In the genomic region with DNA sequence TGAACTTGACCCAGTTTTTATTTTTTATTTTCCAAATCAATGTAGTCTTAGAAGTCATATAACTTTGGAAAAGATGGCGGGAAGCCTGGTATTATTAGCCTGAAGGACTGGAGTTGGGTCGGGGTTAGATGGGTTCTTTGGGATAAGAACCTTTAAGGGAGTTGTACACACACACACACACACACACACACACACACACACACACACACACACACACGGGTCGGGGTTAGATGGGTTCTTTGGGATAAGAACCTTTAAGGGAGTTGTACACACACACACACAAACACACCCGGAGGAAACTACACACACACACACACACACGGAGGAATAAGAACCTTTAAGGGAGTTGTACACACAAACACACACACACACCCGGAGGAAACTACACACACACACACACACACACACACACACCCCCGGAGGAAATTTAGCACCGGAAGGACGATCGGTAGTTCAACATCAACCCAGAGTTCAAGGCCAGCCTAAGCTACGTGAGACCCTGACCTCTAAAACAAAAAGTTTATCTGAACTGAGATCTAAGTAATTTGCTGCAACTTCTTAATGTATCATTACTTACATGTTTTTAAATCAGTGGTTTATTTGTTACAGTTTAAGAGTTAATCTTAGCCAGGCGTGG, we compare ENCODE assay signal across 9 mouse cellular contexts. TPM values are rescaled to one million over a fixed set of nuclear protein-coding genes. Genes with fewer than 3 reads are reported as not detected.
A peak's percentile ranks its signal among the peaks of the same experiment; 100 is the strongest.
DNase-seq lines count a peak whose midpoint lies in the region; ATAC-seq lines count a peak whose summit lies in the region.
"Had no signal": no experiment of that assay in that cellular context is flagged by ENCODE, and none has a peak within 500 bp of the region (broad histone marks: within the 10 kb centered on the region; RNA-seq: fewer than 3 reads in every experiment).

No protein-coding gene starts in this region.

- no peaks in the 10 kb centered on the region for H3K9me3 ChIP-seq in heart, embryonic 14.5 days (ENCODE audit: control insufficient read depth, low read length)
- no peaks in the 10 kb centered on the region for H3K9me3 ChIP-seq in hindbrain, embryonic 12.5 days (replicated peaks)
- no peaks in the 10 kb centered on the region for H3K9me3 ChIP-seq in midbrain, embryonic 12.5 days

- peak overlapping the region in 1 of 2 experiments; percentile 33; a peak in 1 of 4 replicates for H3K27ac ChIP-seq in heart, embryonic 14.5 days (replicated peaks in 1 of 2; ENCODE audit: control insufficient read depth in 1 of 2, insufficient read depth in 1 of 2, low read depth in 2 of 2, low read length in 2 of 2)
- no peak overlapping the region for H3K27ac ChIP-seq in hindbrain, embryonic 12.5 days
- H3K27ac ChIP-seq in midbrain, embryonic 12.5 days (replicated peaks) = no peak overlapping the region

- peak overlapping the region; percentile 17 to 40 for H3K4me3 ChIP-seq in heart, embryonic 14.5 days (ENCODE audit: control insufficient read depth in 1 of 2, insufficient read depth in 1 of 2, low read depth in 1 of 2, low read length in 2 of 2)
- peak overlapping the region; percentile 61 for H3K4me3 ChIP-seq in hindbrain, embryonic 12.5 days
- H3K4me3 ChIP-seq in midbrain, embryonic 12.5 days = peak overlapping the region; percentile 75

- ATAC-seq in heart, embryonic 14.5 days (ENCODE audit: insufficient number of reproducible peaks, insufficient read depth, low FRiP score, low read depth) = no peak
- ATAC-seq in hindbrain, embryonic 12.5 days (ENCODE audit: low FRiP score) = peak; percentile 49
- peak; percentile 57 for ATAC-seq in midbrain, embryonic 12.5 days (ENCODE audit: low FRiP score, low read depth)

- H3K27me3 ChIP-seq in heart, embryonic 14.5 days (ENCODE audit: control insufficient read depth, insufficient read depth, low read length) = no peaks in the 10 kb centered on the region
- no peaks in the 10 kb centered on the region for H3K27me3 ChIP-seq in hindbrain, embryonic 12.5 days
- no peaks in the 10 kb centered on the region for H3K27me3 ChIP-seq in midbrain, embryonic 12.5 days
- H3K27me3 ChIP-seq: Patski had no signal

- peak overlapping the region; percentile 64 for H3K4me2 ChIP-seq in heart, embryonic 14.5 days (ENCODE audit: low read length)
- peak overlapping the region; percentile 93 for H3K4me2 ChIP-seq in hindbrain, embryonic 12.5 days (replicated peaks)
- peak overlapping the region; percentile 96 for H3K4me2 ChIP-seq in midbrain, embryonic 12.5 days (replicated peaks)

- H3K36me3 ChIP-seq in heart, embryonic 14.5 days (ENCODE audit: control insufficient read depth, insufficient read depth, low read length) = peaks cover 7% of the 10 kb centered on the region
- 0 out of 2 replicates have a peak, but pooled peaks cover 3% of the 10 kb centered on the region for H3K36me3 ChIP-seq in hindbrain, embryonic 12.5 days
- H3K36me3 ChIP-seq in midbrain, embryonic 12.5 days = no peaks in the 10 kb centered on the region

- peaks cover 2 to 10% of the 10 kb centered on the region in 2 experiments; a peak in 2 of 4 replicates for H3K4me1 ChIP-seq in heart, embryonic 14.5 days (ENCODE audit: control insufficient read depth in 2 of 2, insufficient read depth in 2 of 2, low read length in 2 of 2)
- peaks cover 10% of the 10 kb centered on the region for H3K4me1 ChIP-seq in hindbrain, embryonic 12.5 days
- H3K4me1 ChIP-seq in midbrain, embryonic 12.5 days = peaks cover 16% of the 10 kb centered on the region

- peak overlapping the region; percentile 64 for H3K9ac ChIP-seq in heart, embryonic 14.5 days (ENCODE audit: low read length)
- H3K9ac ChIP-seq in hindbrain, embryonic 12.5 days = peak overlapping the region; percentile 45; the same call in 1 of the 2 replicates
- peak overlapping the region; percentile 41; the same call in 1 of the 2 replicates for H3K9ac ChIP-seq in midbrain, embryonic 12.5 days (replicated peaks)

- DNase-seq in heart, postnatal 4 days = no peak
- peak; percentile 43 for DNase-seq in ZHBTc4 (ENCODE audit: low read depth, low spot score)
- no peak for DNase-seq in embryo, embryonic 9.5 days (ENCODE audit: extremely low spot score)
- no peak for DNase-seq in lung, postnatal 36 days
- DNase-seq in urinary bladder, postnatal 25 days (ENCODE audit: low spot score) = no peak

- 53% methylated on average over 13 of the region's 13 CpGs for WGBS in heart, embryonic 14.5 days
- WGBS in hindbrain, embryonic 12.5 days = 53% methylated on average over 13 of the region's 13 CpGs
- WGBS in midbrain, embryonic 12.5 days = 56% methylated on average over 13 of the region's 13 CpGs

RNA-seq across cellular contexts. Expression of gene Slc25a19, which starts 0.5 kb away (rescaled TPM):
- 42.8 and 46.0 TPM in 2 replicates for polyA plus RNA-seq in heart, embryonic 14.5 days (2014; fragmentation: Nextera tagmentation; extraction: Ambion mirVana)
- total RNA-seq in heart, postnatal 4 days (2021) = 10 to 100 TPM; 27.6 to 30.7 TPM
- 24.7 and 26.5 TPM in 2 replicates for polyA plus RNA-seq in hindbrain, embryonic 12.5 days (2016; fragmentation: Nextera tagmentation; extraction: Ambion mirVana)
- polyA plus RNA-seq in midbrain, embryonic 12.5 days (2016; fragmentation: Nextera tagmentation; extraction: Ambion mirVana) = 26.2 and 26.9 TPM in 2 replicates

RNA-seq across cellular contexts. Expression of gene Mif4gd, which starts 15.8 kb away (rescaled TPM):
- 31.7 and 32.3 TPM in 2 replicates for polyA plus RNA-seq in heart, embryonic 14.5 days (2014; fragmentation: Nextera tagmentation; extraction: Ambion mirVana)
- 10 to 100 TPM; 34.0 to 40.6 TPM for total RNA-seq in heart, postnatal 4 days (2021)
- polyA plus RNA-seq in hindbrain, embryonic 12.5 days (2016; fragmentation: Nextera tagmentation; extraction: Ambion mirVana) = 12.0 and 12.4 TPM in 2 replicates
- polyA plus RNA-seq in midbrain, embryonic 12.5 days (2016; fragmentation: Nextera tagmentation; extraction: Ambion mirVana) = 12.2 and 15.1 TPM in 2 replicates

RNA-seq across cellular contexts. Expression of gene Gga3, which starts 24.7 kb away (rescaled TPM):
- polyA plus RNA-seq in heart, embryonic 14.5 days (2014; fragmentation: Nextera tagmentation; extraction: Ambion mirVana) = 16.1 and 17.2 TPM in 2 replicates
- total RNA-seq in heart, postnatal 4 days (2021) = 10 to 100 TPM; 18.3 to 20.8 TPM
- polyA plus RNA-seq in hindbrain, embryonic 12.5 days (2016; fragmentation: Nextera tagmentation; extraction: Ambion mirVana) = 30.3 and 33.7 TPM in 2 replicates
- polyA plus RNA-seq in midbrain, embryonic 12.5 days (2016; fragmentation: Nextera tagmentation; extraction: Ambion mirVana) = 34.6 and 37.2 TPM in 2 replicates

RNA-seq across cellular contexts. Expression of gene Mrps7, which starts 24.9 kb away (rescaled TPM):
- polyA plus RNA-seq in heart, embryonic 14.5 days (2014; fragmentation: Nextera tagmentation; extraction: Ambion mirVana) = 79.9 and 87.4 TPM in 2 replicates
- 10 to 100 TPM; 71.2 to 72.8 TPM for total RNA-seq in heart, postnatal 4 days (2021)
- polyA plus RNA-seq in hindbrain, embryonic 12.5 days (2016; fragmentation: Nextera tagmentation; extraction: Ambion mirVana) = 86.0 and 86.6 TPM in 2 replicates
- polyA plus RNA-seq in midbrain, embryonic 12.5 days (2016; fragmentation: Nextera tagmentation; extraction: Ambion mirVana) = 85.7 and 89.0 TPM in 2 replicates
